Mouse (Mus musculus) cerebellum, adult 9-11 months (tissue): ENCODE data around the gene Lrrc46.

Source experiments
- DNase-seq: peaks from one replicate; pipeline ENCODE4 v3.0.0; 2022

Gene Lrrc46

DNA sequence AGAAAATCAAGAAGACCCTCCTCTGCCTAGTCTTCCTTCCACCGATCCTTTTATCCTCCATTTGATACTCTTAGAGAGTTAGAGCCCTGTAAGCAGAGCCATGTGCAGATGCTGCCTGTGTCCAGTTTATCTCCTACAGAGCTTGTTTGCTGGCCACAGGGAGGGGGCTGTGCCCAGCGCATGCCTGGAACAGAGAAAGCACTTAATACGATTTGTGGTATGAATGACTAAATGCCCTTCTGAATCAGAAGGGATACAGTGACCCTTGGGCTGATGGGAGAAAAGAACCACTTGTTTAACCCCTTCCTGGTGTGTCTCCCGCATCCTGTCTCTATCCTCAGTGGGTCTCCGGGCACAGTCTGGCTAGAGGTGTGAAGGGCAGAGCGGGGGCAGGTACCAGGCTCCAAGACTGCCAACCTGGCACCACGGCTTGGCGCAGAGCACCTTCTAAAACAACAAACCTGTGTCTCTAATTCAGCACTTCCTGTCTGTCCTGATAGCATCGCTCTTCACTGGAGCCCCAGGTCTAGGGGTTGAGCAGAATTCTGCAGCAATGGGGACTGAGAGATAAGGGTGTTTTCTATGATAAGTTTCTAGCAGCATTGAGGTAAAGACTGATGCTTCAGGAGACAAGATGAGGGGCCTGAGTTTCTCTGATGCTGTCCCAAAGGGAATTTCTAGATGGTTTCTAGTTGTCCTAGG is 34.0 kb downstream of the Lrrc46 start:
- DNase-seq: no peak

DNA sequence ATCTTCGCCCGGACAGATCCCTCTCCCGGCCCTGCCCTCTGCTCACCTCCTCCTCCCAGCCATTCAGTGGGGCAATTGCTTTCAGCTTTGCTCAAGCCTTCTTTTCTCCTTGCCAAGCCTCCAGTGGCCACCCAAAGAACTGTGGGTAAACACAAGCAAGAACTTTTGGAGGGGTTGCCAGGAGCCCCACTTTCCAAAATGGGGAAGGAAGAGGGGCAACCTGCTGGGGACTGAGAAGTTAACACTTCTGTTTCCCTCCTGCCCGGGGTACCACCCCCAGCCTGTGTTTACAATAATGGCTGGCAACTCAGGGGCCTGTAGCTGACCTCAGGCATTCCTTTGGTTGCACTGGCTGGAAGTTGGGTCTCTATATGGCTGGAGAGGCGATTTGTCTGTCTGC is 38.0 kb downstream of the Lrrc46 start:
- no peak for DNase-seq

DNA sequence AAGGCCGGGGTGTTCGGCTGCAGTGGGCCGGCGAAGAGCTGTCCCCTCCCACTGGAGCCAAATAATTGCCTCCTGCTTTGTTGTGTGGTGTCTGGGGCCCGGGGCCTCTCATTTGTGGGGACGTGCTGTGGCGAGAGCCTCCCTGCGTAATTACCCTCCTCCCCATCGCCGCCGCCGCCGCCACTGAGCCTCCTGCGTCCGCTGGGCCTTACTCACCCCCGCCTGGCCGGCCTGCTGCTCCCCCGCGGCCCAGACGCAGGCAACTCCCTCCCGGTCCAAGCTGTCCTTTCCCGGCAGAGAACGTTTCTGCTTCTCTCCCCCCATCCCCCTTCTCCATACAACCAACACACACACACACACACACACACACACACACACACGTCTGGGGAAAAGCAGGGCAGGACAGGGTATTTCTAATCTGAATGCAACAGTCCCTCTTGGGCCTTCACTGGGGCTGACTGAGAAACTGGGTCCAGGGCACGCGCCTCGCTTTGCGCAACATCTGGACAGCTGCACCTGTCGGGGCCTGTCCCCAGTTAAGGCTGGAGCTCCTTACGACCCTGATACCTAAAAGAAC is 43.7 kb downstream of the Lrrc46 start:
- DNase-seq: peak; percentile 67

DNA sequence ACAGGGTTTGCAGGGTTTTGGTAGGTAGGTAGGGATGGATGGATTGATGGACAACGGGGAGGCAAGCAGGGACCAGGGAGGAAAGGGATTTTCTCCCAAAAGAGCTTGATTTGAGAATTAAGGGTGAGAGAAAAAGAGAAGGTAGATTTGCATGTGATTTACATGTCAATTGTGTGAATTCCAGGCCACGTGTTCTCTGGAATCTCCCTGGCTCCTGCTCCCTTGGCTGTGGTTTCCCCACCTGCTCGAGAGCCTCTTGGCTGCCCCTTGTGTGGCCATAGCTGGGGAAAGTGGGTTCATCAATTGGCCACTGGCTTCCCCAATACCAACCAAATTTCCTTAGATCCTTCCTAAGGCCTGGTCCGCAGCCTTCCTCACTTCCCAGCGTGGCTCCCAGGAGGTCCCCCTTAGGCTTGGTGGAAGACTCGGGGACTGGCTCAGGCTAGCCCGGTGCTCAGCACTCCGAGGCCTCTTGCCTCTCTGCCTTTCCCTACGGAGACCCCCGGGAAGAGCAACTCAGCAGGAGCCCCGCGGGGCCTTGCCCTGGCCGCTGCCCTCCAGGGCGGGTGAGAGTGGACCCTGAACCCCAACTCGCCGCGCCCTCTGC is 44.3 kb downstream of the Lrrc46 start:
- no peak for DNase-seq

DNA sequence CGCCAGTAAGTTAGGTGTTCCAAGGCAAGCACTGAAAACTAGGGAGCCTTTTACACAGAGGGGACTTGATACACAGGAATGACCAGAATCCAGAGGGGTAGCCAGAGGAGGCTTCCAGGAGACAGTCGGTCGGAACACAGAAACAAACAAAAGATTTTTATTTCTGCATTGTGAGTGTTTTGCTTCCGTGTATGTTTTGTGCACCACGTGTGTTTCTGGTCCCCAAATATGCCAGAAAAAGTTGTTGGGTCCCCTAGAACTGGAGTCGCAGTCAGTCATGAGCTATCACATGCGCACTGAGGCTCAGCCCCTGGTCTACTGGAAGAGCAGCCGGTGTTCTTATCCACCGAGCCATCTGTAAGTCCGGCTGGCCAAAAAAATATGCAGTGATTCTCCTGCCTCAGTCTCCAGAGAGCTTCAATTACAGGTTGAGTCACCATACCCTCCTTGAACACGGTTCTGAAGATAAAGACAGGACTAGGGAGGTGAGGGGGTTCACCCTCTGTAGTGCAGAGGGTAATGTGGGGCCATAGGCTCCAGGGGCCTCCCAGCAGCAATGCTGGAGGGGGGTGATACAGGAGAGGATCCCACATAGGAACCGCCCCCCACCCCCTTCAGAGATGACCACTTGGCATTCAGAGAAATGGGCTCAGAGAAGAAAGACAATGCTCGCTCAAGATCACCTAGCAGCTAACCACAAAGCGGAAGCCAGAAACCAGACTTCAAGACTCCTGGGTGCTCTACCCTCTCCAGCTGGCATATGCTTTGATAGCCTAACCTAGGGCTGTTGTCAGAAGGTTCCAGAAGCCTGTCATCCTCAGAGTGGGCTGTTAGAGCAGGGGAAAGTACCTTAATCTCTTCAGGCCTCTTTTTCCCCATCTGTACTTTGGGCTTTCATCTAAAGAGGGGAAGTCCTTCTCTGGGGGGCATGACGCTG is 45.1 kb downstream of the Lrrc46 start:
- no peak for DNase-seq

DNA sequence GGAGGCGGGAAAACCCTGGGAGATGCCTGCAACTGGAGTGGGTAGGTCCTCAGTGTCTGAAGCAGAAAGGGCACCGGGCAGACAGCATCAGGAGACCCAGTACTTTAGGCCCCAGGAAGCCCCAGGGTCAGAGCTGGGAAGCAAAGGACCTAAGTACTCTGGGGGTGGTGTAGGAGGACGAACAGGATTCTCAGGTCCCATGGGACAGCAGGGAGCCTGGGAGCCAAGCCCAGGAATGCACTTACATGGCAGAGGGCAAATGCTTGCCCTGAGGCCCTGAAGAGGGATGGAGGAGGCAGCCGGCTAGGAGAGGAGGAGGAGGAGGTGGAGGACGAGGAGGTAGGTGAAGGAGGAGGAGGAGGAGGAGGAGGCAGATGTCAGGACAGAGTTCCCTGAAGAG is 46.2 kb downstream of the Lrrc46 start:
- DNase-seq: no peak

DNA sequence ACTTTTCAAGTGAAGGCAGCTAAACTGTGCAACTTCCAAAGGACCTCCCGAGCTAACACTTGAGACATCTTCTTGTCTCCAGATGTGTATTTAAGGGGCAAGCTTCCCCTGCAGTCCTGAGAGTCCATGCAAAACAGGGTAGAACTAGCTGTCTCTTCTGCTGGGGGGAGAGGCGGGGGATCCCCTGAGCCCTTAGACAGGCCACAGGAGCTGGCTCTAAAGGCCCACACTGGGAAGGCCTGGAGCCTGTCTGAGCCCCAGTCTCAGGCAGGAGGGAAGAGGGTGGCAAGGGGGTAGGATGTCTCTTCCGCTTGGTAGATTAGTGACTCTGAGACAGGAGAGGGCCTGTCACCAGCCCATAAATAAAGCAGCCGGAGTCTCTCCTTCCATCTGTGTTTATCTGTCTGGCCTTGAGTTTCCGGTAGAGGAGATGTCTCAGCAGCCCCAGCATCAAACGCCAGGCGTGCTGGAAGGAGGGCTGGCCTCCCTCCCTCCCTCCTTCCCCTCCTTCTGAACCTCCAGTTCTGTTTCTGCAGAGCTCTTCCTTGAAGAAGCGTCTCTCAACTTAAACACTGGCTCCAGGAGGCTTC is 48.4 kb downstream of the Lrrc46 start:
- DNase-seq: no peak

DNA sequence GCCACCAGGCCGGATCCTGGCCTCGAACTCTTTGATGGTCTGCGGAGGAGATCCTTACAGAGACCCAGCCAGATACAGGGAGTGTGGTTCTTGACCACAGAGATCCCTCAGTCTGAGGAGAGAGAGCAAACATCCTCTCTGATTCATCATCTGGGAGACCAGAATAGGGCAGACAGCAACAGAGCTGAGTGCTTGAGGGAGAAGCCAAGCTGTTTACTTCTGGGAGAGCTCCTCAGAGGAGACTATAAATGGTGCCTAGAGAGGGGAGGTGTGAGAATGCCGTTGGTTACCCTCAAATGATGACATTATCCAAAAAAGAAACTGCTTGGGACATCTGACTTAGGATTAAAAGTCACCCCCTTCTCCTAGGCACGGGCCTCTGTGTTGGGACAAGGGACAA is 49.7 kb downstream of the Lrrc46 start:
- DNase-seq: no peak

DNA sequence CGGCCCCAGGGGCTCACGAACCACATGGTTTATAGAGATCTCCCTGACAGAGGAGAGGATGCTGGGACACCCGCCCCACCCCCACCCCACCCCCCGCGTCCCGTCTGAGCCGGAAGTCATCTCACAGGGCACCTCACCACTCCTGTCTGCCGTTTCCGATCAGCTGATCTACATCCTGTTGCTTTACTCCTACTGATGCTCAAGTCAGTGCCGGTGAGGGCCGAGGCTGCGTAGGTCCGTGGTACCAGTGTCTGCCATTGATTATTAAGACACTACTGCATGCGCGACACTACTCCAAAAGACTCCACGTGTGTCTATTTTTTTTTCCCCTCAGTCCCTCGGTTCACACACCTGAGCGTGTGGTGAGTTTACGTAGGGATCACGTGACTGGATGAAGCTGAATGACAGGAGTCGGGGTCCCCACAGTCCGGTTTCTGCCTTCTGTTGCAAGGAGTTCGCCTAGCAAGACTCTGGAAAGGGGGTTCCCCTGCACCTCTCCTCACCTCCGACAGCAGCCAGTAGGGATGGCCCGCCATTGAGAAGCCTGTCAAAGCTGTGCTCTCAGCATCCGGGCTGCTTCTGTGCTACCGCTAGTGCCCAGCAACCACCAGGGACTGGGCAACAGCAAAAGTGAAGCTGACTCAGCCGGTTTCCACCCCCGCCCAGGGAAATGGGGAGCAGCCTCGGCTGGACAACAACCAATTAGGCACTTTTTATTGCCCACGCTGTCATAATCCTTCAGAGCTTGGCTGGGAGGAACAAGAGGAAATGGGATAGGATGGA is 53.1 kb downstream of the Lrrc46 start:
- DNase-seq: no peak

DNA sequence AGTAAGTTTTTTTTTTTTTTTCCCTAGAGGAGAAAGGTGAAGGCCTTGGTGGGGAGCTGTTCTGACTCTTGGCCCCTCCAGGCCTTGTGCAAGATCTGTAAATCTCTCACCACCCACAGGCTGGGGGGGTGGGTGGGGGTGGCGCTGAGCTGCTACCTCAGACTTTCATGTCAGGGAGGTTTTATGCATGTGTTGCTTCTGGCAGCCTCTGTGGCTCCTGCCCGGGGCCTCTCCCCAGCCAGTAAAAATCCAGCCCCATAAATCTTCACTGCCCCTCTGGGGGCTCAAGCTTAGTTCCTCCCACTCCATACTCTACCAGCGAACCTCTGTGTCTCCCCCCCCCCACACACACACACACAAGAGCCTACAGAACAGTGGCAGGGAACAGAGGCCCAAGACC is 54.7 kb downstream of the Lrrc46 start:
- DNase-seq: no peak

DNA sequence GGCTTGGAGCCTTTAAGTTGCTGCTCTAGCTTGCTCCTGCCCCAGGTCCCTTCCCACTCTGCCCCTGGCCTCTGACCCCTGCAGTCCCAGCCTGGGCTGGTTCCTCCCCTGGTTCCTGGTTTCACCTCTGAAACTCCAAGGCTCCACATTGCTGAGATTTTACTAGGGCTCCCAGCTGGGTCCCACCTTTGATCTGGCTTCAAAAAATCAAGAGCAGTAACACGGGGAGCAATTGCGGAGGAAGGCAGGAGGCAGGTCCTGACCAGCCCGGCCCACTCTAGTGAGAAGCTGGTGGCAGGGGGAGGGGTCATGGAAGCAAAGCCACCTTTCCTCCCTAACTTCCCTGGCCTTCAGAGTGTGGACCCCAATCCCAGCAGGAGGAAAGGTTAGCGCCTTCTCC is 56.3 kb downstream of the Lrrc46 start:
- DNase-seq: no peak
